Mouse (Mus musculus): Measurements from ENCODE around the gene Cntnap2.
"Not testable (repeated sequence)": the region's sequence is repeated elsewhere in the genome, so short reads cannot be mapped to it uniquely, and the experiment has no call there.

The Cntnap2 gene

GRCm38 (mm10) chr6:46963693-46964092, 1904.5 kb downstream of the Cntnap2 start:
- DNase-seq (ENCODE audit: low spot score) = no peak

GRCm38 (mm10) chr6:46972640-46973039, 1913.5 kb downstream of the Cntnap2 start:
- no peak for DNase-seq (ENCODE audit: low spot score)

- no peak for DNase-seq (ENCODE audit: low spot score)
These were observed 1936.9 kb downstream of the Cntnap2 start for GRCm38 (mm10) chr6:46996010-46996602.

GRCm38 (mm10) chr6:47004430-47004829, 1945.3 kb downstream of the Cntnap2 start:
- no peak for DNase-seq (ENCODE audit: low spot score)

- DNase-seq (ENCODE audit: low spot score) = no peak
These were observed 1953.8 kb downstream of the Cntnap2 start for GRCm38 (mm10) chr6:47012933-47013332.

GRCm38 (mm10) chr6:47013535-47013934, 1954.4 kb downstream of the Cntnap2 start:
- peak; percentile 96 for DNase-seq (ENCODE audit: low spot score)

GRCm38 (mm10) chr6:47014886-47015586, 1955.9 kb downstream of the Cntnap2 start:
- no peak for DNase-seq (ENCODE audit: low spot score)

- no peak for DNase-seq (ENCODE audit: low spot score)
These were observed 1967.0 kb downstream of the Cntnap2 start for GRCm38 (mm10) chr6:47026064-47026686.

- DNase-seq (ENCODE audit: low spot score) = no peak
These were observed 1972.2 kb downstream of the Cntnap2 start for GRCm38 (mm10) chr6:47031362-47031761.

GRCm38 (mm10) chr6:47042602-47043001, 1983.4 kb downstream of the Cntnap2 start:
- DNase-seq (ENCODE audit: low spot score) = no peak

- no peak for DNase-seq (ENCODE audit: low spot score)
These were observed 1984.4 kb downstream of the Cntnap2 start for GRCm38 (mm10) chr6:47043586-47043985.

- DNase-seq (ENCODE audit: low spot score) = peak; percentile 27
These were observed 1985.4 kb downstream of the Cntnap2 start for GRCm38 (mm10) chr6:47044385-47045200.

GRCm38 (mm10) chr6:47049051-47049450, 1989.9 kb downstream of the Cntnap2 start:
- peak; percentile 74 for DNase-seq (ENCODE audit: low spot score)

GRCm38 (mm10) chr6:47050319-47051222, 1991.4 kb downstream of the Cntnap2 start:
- DNase-seq (ENCODE audit: low spot score) = no peak

- DNase-seq (ENCODE audit: low spot score) = no peak
These were observed 2002.2 kb downstream of the Cntnap2 start for GRCm38 (mm10) chr6:47061341-47061740.

GRCm38 (mm10) chr6:47089998-47090397, 2030.8 kb downstream of the Cntnap2 start:
- no peak for DNase-seq (ENCODE audit: low spot score)

- DNase-seq (ENCODE audit: low spot score) = no peak
These were observed 2045.8 kb downstream of the Cntnap2 start for GRCm38 (mm10) chr6:47104951-47105350.

- DNase-seq (ENCODE audit: low spot score) = no peak
These were observed 2050.5 kb downstream of the Cntnap2 start for GRCm38 (mm10) chr6:47109582-47110220.

GRCm38 (mm10) chr6:47134063-47134462, 2074.9 kb downstream of the Cntnap2 start:
- DNase-seq (ENCODE audit: low spot score) = not testable (repeated sequence)

GRCm38 (mm10) chr6:47153018-47153417, 2093.9 kb downstream of the Cntnap2 start:
- not testable (repeated sequence) for DNase-seq (ENCODE audit: low spot score)
